Mouse (Mus musculus) kidney, embryonic 14.5 days (tissue): ENCODE data around the gene Usp28. TPM values are rescaled to one million over a fixed set of nuclear protein-coding genes. Genes with fewer than 3 reads are reported as not detected.

Experiments
- ATAC-seq: fragments of 200-750 bp; cut with Nextera tagmentation; 2 replicates; pipeline ENCODE4 v1.8.0; 2017; ENCODE audit warnings: moderate number of reproducible peaks, mild to moderate bottlenecking, moderate TSS enrichment, moderate library complexity; ENCODE audit not compliant: low FRiP score, low TSS enrichment
- H3K27ac ChIP-seq: fragments of 300-500 bp; sonication (generic); 2 replicates; pipeline ENCODE4 v1.5.1; 2014; ENCODE audit warnings: low read depth, mild to moderate bottlenecking, low read length, moderate library complexity, mixed read lengths
- H3K27me3 ChIP-seq: fragments of 300-500 bp; sonication (generic); 2 replicates; pipeline ENCODE4 v1.6.1; 2014; ENCODE audit warnings: mild to moderate bottlenecking, low read length; ENCODE audit not compliant: control insufficient read depth, insufficient read depth
- H3K36me3 ChIP-seq: fragments of 300-500 bp; sonication (generic); 2 replicates; pipeline ENCODE4 v1.6.1; 2014; ENCODE audit warnings: low read length, mixed read lengths; ENCODE audit not compliant: control insufficient read depth, insufficient read depth
- H3K4me1 ChIP-seq: fragments of 300-500 bp; sonication (generic); 2 replicates; pipeline ENCODE4 v1.6.1; 2014; ENCODE audit warnings: low read length, mixed read lengths; ENCODE audit not compliant: control insufficient read depth, insufficient read depth
- H3K4me2 ChIP-seq: fragments of 300-500 bp; sonication (generic); replicated peaks from 2 replicates; pipeline ENCODE4 v1.6.1; 2014; ENCODE audit warnings: low read depth, mild to moderate bottlenecking, low read length
- H3K4me3 ChIP-seq: fragments of 300-500 bp; sonication (generic); 2 replicates; pipeline ENCODE4 v1.5.1; 2014; ENCODE audit warnings: mild to moderate bottlenecking, low read length
- H3K9ac ChIP-seq: fragments of 300-500 bp; sonication (generic); 2 replicates; pipeline ENCODE4 v1.6.1; 2014; ENCODE audit warnings: low read depth, mild to moderate bottlenecking, low read length, moderate library complexity
- H3K9me3 ChIP-seq: fragments of 300-500 bp; sonication (generic); 2 replicates; pipeline ENCODE4 v1.6.1; 2016; ENCODE audit warnings: low read length; ENCODE audit not compliant: control insufficient read depth
- WGBS: fragments of 180-500 bp; shearing (Covaris S2); extraction: QIAGEN DNeasy Blood & Tissue Kit; methylation state at CpG from one replicate; pipeline ENCODE4 v1.1.7; 2014; 5-methylcytosine and 5-hydroxymethylcytosine counted together
- polyA plus RNA-seq: library from polyadenylated mRNA; unstranded; fragments of >200 nt; fragmentation: Nextera tagmentation; extraction: Ambion mirVana; gene quantifications from 2 replicates; pipeline ENCODE4 v1.2.1, GENCODE M21; 2014

Usp28 gene
- polyA plus RNA-seq, 1 experiment from 2014 or later: 32.4 TPM

DNA sequence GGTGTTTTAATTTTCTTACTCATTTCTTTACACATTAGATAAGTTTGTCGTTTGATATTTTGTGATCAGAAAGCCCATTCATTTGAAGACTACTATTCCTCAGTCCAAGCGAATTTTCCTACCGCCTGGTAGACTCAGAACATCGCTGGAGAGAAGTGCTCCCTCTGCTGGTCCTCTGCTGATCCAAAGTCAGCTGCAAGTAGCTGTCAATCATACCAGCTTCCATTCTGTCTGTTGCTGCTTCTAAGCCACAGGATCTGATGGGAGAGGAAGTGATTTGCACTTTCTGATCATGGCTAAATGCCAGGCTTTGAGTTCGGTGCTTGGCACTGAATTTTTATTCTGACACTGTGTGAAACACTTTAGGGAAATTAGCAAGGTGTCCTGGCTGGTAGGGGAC, 66.2 kb downstream of the Usp28 start:
- Histone ChIP-seq H3K27me3 (no peaks in the 10 kb centered on the region), H3K4me1 (peaks cover 2% of the 10 kb centered on the region; the same call in 1 of the 2 replicates), H3K27ac (no peak overlapping the region), H3K4me2 (no peak overlapping the region), H3K9ac (no peak overlapping the region), H3K9me3 (no peaks in the 10 kb centered on the region), H3K36me3 (no peaks in the 10 kb centered on the region), H3K4me3 (no peak overlapping the region)
- WGBS: 11% methylated on average over 5 of the region's 5 CpGs
- no peak for ATAC-seq

DNA sequence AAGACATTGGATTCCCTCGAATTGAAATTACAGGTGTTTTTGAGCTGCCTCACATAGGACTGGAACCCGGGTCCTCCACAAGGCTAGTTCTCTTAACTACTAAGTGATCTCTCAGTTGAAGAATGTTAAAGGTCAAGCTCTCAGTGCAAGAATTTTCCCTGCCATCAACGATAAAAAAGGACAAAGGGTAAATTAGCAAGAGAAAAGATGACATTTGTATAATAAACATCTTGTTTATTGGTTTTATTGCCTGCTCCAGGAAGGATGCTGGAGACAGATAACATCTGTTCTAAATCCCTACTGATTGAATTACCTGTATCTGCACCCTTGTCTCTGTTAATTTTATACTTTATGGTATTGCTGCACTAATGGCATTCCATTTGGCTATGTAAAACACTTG, 68.9 kb downstream of the Usp28 start:
- no peaks in the 10 kb centered on the region for H3K9me3 ChIP-seq
- H3K4me2 ChIP-seq: no peak overlapping the region
- peaks cover 9% of the 10 kb centered on the region; the same call in 1 of the 2 replicates for H3K4me1 ChIP-seq
- H3K36me3 ChIP-seq: peaks cover 7% of the 10 kb centered on the region; the same call in 1 of the 2 replicates
- no peak overlapping the region for H3K27ac ChIP-seq
- no peak overlapping the region for H3K9ac ChIP-seq
- no peak overlapping the region for H3K4me3 ChIP-seq
- no peak for ATAC-seq
- H3K27me3 ChIP-seq: no peaks in the 10 kb centered on the region
- 79% methylated on average over 3 of the region's 3 CpGs for WGBS

DNA sequence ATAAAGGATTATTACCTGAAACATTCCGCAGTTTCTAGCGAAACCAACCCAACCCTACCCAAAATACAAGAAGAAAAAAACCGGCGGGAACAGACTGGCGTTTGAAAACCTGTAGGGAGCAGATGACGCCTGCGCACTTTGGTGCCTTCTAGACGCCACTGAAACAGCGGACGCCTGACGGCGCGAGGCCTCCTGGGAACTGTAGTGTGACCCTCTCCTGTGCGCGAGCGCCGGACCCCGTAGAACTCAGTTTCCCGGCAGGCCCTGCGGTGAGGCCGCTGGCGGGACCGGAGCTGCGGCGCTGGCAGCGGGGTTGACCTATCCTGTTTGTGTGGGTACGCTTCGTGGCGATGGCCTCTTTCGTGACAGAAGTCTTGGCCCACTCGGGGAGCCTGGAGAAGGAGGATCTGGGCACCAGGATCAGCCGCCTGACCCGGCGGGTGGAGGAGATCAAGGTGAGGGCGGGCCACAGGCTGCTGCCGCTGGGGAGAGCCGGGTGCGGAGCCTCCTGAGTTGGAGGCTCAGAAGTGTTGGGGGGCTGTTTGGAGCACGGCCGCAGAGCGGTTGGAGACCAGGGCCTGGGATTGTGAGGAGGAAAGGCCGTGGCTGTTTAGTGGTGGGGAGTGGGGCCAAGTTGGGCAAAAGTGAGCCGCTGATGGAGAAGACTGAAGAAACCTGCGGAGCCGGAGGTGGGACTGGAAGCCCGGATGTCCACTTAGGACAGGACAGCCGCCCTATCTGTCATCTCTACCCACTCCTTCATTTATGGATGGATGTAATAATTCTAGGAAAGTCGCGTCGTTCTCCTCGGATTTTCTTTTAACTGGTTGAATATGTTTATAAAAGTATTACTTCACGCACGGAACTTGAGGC, 70.4 kb downstream of the Usp28 start, which contains the start of gene Zw10:
TSS of gene Zw10 (plus strand) at position 281 of the 873 bp plus-strand sequence.
- no peak within 1 kb of the TSS for H3K27ac ChIP-seq
- H3K4me3 ChIP-seq: peak within 1 kb of the TSS; percentile 59
- peak within 1 kb of the TSS; percentile 56 for H3K4me2 ChIP-seq
- H3K27me3 ChIP-seq: no peaks in the 10 kb centered on the region
- ATAC-seq: peak; percentile 98
- H3K4me1 ChIP-seq: peaks cover 9% of the 10 kb centered on the region; the same call in 1 of the 2 replicates
- peak within 1 kb of the TSS; percentile 69 for H3K9ac ChIP-seq
- under 1% methylated on average over 53 of the region's 53 CpGs for WGBS
- H3K9me3 ChIP-seq: no peaks in the 10 kb centered on the region
- peaks cover 16% of the 10 kb centered on the region for H3K36me3 ChIP-seq

DNA sequence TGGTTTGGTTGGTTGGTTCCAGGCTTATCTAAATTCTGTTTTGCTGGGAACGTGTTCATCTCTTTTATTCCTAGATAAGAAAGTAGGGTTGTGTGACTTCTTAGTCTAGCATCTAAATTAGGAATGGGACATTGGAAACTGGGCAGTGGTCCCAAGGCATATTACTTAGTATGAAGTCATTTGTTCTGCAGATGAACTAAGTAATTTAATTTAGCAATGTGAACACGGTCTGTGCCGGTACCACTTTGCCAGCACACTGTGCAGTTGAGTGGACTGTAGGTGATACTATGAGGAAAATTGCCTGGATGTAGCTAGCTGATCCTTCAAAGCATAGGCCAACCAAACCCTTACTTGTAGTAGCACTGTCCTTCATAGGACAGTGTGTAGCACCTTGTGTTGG, 91.7 kb downstream of the Usp28 start:
- Histone ChIP-seq H3K27ac (no peak overlapping the region), H3K36me3 (peaks cover 69% of the 10 kb centered on the region)

DNA sequence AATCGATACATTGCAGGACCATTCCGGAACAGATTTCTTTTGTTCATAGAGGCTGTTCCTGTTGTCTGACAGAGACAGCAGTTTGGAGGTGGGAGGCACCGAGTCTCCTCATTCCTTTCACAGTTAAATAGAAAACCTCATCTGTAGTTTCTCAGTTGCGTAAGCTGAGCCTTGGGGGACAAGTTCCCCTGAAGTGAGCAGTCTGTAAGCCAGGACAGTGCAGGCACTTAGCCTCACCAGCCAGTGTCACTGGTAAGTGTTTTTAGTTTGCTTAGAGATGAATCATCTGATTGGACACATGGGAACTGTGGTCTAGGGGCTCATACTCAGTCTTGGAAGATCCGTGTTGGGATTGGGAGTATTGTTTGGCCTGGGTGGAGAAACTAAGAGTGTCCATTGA, 95.9 kb downstream of the Usp28 start, which contains the start of gene Tmprss5:
TSS of gene Tmprss5 (plus strand) at position 154 of the 400 bp plus-strand sequence.
- H3K4me2 ChIP-seq: no peak within 1 kb of the TSS
- H3K4me3 ChIP-seq: no peak within 1 kb of the TSS
- no peak within 1 kb of the TSS for H3K27ac ChIP-seq
- no peaks in the 10 kb centered on the region for H3K9me3 ChIP-seq
- 61% methylated on average over 5 of the region's 5 CpGs for WGBS
- no peak for ATAC-seq
- peaks cover 34% of the 10 kb centered on the region for H3K36me3 ChIP-seq
- no peaks in the 10 kb centered on the region for H3K4me1 ChIP-seq
- H3K27me3 ChIP-seq: no peaks in the 10 kb centered on the region
- no peak within 1 kb of the TSS for H3K9ac ChIP-seq

More for the DNA sequence above, 91.7 kb downstream of the Usp28 start:
- no peak overlapping the region for H3K4me2 ChIP-seq
- no peaks in the 10 kb centered on the region for H3K9me3 ChIP-seq
- H3K27me3 ChIP-seq: no peaks in the 10 kb centered on the region
- 99% methylated on average over 3 of the region's 3 CpGs for WGBS
- no peaks in the 10 kb centered on the region for H3K4me1 ChIP-seq
- ATAC-seq: no peak
- H3K9ac ChIP-seq: no peak overlapping the region
- no peak overlapping the region for H3K4me3 ChIP-seq

DNA sequence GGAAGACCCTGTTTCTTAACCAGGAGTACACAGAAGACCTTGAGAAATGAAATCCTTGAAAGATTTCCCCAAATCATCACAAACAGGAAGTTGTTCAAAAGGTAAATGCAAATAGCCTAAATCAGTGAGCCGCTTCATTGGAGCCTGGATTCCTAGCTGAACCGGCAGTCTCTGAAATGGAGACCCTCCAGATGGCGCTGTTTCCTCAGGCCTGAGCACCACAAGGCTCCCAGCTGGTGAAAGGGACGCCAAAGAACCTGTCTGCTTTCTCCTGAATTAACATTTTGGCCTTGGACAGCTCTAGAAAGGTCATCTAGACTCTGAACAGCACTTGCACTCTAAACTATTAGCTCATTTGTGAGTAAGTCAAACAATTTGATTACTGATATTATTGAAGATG, 96.4 kb downstream of the Usp28 start:
- Histone ChIP-seq H3K9me3 (no peaks in the 10 kb centered on the region), H3K4me1 (no peaks in the 10 kb centered on the region), H3K36me3 (peaks cover 34% of the 10 kb centered on the region), H3K27me3 (no peaks in the 10 kb centered on the region), H3K27ac (no peak overlapping the region), H3K4me3 (no peak overlapping the region), H3K4me2 (no peak overlapping the region), H3K9ac (no peak overlapping the region)
- 12% methylated on average over 4 of the region's 4 CpGs for WGBS
- ATAC-seq: no peak

DNA sequence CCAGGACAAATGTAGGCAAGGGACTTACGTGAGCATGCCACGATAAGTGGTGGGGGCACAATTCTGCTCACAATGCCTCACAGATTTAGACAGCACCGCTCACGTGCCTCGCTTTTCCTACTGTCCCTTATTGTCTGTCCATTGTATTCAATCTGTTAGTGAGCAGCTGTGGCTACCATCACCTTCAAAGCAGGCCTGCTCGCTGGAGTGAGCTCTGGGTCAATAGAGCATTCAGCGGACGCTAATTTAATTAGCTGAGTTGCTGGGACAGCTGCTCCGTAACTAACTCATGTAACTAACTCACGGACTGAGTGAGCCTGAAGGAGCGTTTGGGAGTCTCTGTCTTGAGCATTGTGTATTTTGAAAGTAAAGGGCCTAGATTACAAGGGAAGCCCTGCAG, 102.1 kb downstream of the Usp28 start:
- Histone ChIP-seq H3K4me1 (0 out of 2 replicates have a peak, but pooled peaks cover 3% of the 10 kb centered on the region), H3K27ac (no peak overlapping the region), H3K4me2 (no peak overlapping the region), H3K4me3 (no peak overlapping the region), H3K9ac (no peak overlapping the region), H3K9me3 (no peaks in the 10 kb centered on the region), H3K36me3 (no peaks in the 10 kb centered on the region; the same call in 1 of the 2 replicates), H3K27me3 (no peaks in the 10 kb centered on the region)
- WGBS: 32% methylated on average over 11 of the region's 11 CpGs
- ATAC-seq: no peak
